Mouse (Mus musculus): Measurements from ENCODE around the gene Odf4.

- no peak for TF ChIP-seq CTCF (conservative IDR thresholded peaks at IDR 0.05; ENCODE audit: low read length)
- no peak for TF ChIP-seq POU5F1 (IDR thresholded peaks at IDR 0.05; ENCODE audit: borderline replicate concordance, low read length)
- no peak for TF ChIP-seq NANOG (IDR thresholded peaks at IDR 0.05; ENCODE audit: borderline replicate concordance, low read length)
These were observed 24.1 kb downstream of the Odf4 start for GRCm38 (mm10) chr11:68902823-68903222.
